Mouse (Mus musculus) frontal cortex, adult (tissue): ENCODE measurements at regions not wholly inside any gene's neighbourhood (a gene's known extent, or its start where the extent isn't known, plus 50 kb on each side); places are given as distances from the start of the nearest gene placed in this dataset.

ENCODE experiments used
- ATAC-seq: cut with Nextera tagmentation; 2 replicates; pipeline ENCODE4 v1.9.2; 2017; ENCODE audit warnings: mild to moderate bottlenecking, moderate library complexity, mixed read lengths; ENCODE audit not compliant: low TSS enrichment

GRCm38 (mm10) chr1:35428126-35428840 is 578.5 kb downstream of the Plekhb2 start:
- peak; percentile 38; the same call in 1 of the 2 replicates for ATAC-seq

DNA sequence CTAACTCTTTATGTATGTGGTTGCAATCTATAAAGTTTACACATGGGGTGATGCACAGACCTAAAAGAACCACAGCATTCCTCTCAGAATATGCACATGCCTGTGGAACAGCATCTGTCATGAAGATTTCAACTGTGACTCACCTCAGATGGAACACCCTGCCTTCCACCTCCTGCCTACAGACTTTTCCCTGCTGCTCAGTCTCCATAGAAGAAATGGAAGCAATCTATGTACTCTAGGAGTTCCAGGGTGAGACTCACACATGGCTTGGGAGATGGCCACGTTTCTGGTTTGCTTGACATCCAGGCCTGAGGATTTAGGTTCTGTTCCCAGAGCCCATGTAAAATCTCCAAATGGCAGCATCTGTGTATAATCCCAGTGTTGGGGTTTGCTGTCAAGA is 579.7 kb downstream of the Plekhb2 start:
- ATAC-seq = peak; percentile 92

DNA sequence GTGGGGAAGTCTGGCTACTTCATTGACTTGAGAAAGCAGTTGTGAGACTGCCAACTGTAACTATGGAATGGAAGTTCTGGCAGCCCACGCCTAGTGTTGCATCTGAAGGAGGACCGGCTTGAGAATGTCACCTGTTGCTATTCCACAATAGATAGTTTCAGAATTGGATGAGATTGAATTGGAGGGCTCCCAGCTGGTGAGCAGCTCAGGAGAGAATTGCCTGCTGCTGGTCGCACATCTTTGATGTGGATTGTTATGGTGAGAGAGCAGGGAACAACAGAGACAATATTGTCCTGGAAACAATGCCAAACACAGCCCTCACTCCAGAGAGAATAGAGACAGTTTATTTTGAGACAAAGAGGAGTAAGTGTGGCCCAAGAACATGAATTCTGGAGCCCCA is 585.9 kb downstream of the Plekhb2 start:
- ATAC-seq = 0 out of 2 replicates have a peak, but pooled peaks have one; percentile 31

GRCm38 (mm10) chr1:35447345-35447744 is 597.6 kb downstream of the Plekhb2 start:
- ATAC-seq = no peak

GRCm38 (mm10) chr1:35452441-35453107 is 602.8 kb downstream of the Plekhb2 start:
- ATAC-seq = no peak

DNA sequence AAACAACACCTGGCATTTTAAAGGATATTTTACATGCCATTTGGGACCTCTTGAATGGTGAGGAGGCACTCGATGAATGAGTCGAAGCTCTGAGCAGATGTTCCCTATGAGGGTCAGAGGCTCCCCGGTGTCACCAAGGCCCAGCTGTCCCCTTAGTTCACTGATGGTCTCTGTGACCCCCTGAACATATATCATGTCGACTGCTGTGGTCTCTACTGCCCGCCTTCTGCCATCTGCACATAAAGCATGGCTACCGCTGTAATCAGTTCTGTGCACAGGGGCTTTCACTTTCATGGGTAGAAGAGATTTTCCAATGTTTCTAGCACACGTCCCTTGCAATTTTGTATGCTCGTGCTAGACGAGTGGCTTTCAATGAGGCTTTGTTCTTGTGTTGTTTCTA is 607.8 kb downstream of the Plekhb2 start:
- no peak for ATAC-seq

DNA sequence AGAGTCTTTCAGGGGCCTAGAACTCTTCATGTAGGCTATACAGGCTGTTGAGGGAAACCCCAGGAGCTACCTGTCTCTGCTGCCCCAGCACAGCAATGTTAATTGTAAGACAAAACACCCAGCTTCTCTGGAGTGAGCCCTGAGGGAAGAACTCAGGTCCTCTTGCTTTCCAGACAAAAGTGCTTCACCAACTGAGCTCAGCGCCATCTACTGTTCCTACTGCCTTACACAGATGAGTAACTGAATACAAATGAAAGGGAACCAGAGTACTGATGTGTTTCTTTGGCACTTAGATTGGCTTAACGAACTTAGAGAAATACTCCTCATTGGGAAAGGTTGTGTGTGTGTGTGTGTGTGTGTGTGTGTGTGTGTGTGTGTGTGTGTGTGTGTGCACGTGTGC is 603.1 kb upstream of the Hs6st1 start:
- peak; percentile 92 for ATAC-seq

DNA sequence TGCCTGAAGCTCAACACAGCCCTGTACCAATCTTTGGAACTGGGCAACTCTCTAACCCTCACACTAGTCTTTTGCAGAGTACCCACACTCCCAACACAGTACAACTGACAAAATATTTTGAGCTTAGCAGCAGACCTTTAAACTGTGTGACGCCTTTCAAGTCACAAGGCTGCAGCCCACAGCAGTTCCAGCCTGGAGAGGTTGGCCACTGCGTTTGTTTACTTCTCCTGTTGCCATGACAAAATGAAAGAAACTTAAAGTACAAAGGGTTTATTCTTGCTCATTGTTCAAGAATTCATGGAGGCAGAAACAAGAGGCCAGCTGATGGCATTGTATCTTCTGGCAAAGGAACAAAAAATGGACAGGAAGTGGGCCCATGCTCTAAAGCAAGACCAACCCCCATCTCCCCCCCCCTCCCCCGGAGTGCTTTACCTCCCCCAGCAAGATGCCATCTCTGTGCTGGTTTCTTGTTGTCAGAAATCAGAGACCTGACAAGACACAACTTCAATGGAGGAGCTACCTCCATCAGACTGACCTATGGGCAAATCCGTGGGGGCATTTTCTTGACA is 598.9 kb upstream of the Hs6st1 start:
- ATAC-seq = no peak

DNA sequence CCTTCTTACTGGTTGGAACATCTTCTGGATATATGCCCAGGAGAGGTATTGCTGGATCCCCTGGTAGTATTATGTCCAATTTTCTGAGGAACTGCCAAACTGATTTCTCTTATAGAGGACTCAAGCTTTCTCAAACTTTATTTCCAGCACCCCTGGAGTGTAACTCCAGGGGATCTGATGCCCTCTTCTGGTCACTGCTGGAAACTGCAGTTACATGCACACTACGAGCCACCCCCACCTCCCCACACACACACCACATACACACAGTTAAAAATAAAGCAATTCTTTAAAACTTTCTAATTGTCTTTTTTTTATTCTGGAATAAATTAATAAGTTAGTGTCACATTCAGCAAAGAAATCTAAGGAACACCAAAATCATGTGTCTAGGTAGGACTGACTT is 589.9 kb upstream of the Hs6st1 start:
- no peak for ATAC-seq

GRCm38 (mm10) chr1:35495963-35496362 is 572.2 kb upstream of the Hs6st1 start:
- peak; percentile 74 for ATAC-seq

- ATAC-seq = no peak
Observed at GRCm38 (mm10) chr1:35522951-35523350, 545.2 kb upstream of the Hs6st1 start.

DNA sequence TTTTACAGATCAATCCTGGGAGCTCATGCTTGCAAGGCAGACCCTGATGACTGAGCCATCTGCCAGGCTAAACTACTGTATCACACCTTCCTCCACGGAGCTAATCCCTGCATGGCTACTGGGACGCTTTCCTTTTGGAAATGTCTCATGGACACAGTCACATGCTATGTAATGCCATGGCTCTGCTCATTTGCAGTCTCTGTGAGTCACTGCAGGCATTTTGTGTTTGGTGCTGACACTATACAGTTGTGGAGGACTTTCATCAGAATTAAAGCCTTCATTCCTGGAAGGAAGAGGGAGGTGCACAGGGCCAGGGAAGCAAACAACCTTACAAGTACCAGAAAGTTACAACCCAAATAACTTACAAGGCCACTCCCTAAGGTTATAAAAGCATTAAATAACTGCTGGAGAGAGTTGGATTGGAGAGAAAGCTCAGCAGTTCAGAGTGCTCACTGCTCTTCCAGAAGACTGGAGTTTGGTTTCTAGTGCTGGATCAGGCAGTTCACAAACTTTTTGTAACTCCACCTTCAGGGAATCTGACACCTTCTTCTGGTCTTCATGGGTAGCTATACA is 544.3 kb upstream of the Hs6st1 start:
- ATAC-seq = peak; percentile 53

DNA sequence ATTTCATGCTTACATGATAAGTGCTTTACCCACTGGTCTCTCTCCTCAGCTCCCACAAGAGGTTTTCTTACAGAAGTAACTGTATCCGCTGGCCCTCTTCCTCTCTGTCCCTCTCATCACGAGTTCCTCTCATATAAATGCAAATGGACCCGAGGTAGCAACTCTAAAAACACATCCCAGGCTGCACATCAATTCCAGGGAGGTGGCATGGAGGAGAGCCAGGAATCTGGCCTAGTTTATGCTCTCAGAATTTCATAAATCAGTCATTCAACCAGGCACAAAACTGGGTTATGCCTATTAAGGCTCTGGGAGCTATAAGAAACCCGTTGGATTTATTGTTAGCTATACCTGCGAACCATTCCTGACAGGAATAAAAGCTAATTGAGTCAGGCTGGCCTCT is 543.4 kb upstream of the Hs6st1 start:
- peak; percentile 78 for ATAC-seq

GRCm38 (mm10) chr1:35527750-35528476 is 540.3 kb upstream of the Hs6st1 start:
- ATAC-seq = no peak

DNA sequence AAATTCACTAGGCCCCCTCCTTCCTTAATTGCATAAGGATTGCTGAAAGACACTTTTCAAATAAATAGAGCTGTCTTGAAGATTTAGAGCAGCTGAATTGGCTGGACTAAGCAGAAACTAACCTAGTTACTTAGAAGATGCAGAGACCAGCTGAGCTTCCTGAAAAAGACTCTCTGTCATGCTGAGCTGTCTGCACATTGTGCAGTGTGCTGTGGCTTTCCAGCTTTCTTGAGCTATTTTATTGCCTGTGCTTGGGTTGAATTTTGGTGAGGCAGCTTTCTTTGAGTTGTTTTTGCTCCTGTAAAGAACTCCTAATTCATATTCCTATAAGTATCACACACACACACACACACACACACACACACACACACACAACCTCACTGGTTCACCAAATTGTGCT is 532.7 kb upstream of the Hs6st1 start:
- peak; percentile 94 for ATAC-seq

- ATAC-seq = peak; percentile 48
Observed at GRCm38 (mm10) chr1:35536276-35536675, 531.9 kb upstream of the Hs6st1 start.

DNA sequence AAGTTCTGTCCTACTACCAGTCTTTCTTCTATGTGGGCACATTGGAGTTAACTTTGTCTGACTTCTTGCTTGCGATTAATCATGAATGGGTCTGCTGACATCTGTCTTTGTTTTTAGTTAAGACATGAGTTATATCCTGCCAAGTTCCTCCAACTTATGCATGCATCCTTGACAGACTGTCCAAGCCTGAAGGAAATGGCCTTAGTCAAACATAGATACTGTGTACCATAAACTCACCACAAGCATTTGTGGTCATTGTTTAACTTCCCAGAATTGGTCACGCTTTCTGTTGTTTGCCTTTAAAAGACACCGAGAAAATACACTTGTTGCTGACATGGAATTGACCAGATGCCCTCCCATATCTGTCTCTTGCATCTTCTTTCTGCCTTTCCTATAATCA is 519.4 kb upstream of the Hs6st1 start:
- no peak for ATAC-seq

GRCm38 (mm10) chr1:35551503-35551902 is 516.7 kb upstream of the Hs6st1 start:
- ATAC-seq = peak; percentile 95

GRCm38 (mm10) chr1:35562786-35563185 is 505.4 kb upstream of the Hs6st1 start:
- peak; percentile 82 for ATAC-seq

DNA sequence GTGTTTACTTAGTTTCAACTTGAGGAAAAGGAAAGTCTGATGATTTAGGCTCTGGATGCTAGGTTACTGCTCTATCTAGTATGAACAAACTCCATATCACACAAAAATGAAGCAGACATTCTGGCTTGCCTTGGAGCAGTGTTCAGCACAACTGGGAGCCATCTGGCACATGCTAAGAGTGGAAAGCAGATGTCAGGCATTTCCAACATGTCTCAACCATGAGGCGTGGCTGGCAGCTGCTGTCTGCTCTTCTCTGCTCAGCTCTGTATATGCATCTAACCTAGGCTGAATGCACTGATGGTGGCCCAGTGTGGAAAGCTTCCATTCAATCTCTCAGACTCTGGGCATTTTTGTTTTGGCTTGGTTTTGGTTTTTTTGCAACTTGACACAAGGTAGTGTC is 493.0 kb upstream of the Hs6st1 start:
- peak; percentile 80 for ATAC-seq

DNA sequence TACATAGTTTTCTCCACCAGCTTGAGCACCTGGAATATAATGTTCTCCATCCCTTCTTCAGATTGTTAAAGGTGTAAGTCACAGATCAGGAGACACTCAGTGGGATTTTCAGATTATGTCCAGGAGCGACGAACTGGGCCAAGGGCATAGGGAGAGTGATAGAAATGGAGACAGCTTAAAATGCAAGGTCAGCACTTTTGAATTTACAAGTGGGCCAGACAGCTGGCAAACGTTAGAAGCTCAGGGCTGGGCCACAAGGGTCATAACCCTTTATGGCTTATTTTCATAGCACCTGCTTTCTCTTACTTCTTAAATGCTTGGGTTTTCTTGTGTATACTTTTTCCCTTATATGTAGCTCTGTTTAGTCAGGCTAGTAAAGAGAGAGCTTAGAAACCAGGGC is 488.8 kb upstream of the Hs6st1 start:
- no peak for ATAC-seq

GRCm38 (mm10) chr1:35579992-35580391 is 488.2 kb upstream of the Hs6st1 start:
- ATAC-seq = no peak
